Comparison of ENCODE assay signal across 7 mouse cellular contexts in genomic region chr2:154436458-154437190, GRCm38 (mm10). TPM values are rescaled to one million over a fixed set of nuclear protein-coding genes. Genes with fewer than 3 reads are reported as not detected.
A peak's percentile ranks its signal among the peaks of the same experiment; 100 is the strongest.
DNase-seq lines count a peak whose midpoint lies in the region; ATAC-seq and TF ChIP-seq lines count a peak whose summit lies in the region.

TSS of gene Cbfa2t2 (plus strand) at chr2:154436481.

- intact Hi-C loops in heart, postnatal 14 days (cut with DNase I), result no loop called here

- WGBS in lung, postnatal 0 days, result under 1% methylated on average over 44 of the region's 70 CpGs

- TF ChIP-seq EP300 in lung, postnatal 0 days (IDR thresholded peaks at IDR 0.05), result no peak

- TF ChIP-seq CTCF in lung, postnatal 0 days (IDR thresholded peaks at IDR 0.05), result no peak

- peak within 1 kb of the TSS; percentile 89 for H3K27ac ChIP-seq in ES-E14 (ENCODE audit: insufficient read depth, low read depth, low read length, poor library complexity, severe bottlenecking)
- peak within 1 kb of the TSS; percentile 92 for H3K27ac ChIP-seq in lung, postnatal 0 days (ENCODE audit: low read length)

- in situ Hi-C loops in ES-E14 (cut with MboI; ENCODE audit: low sequenced_read_pairs in 2 of 2, unreplicated experiment in 2 of 2), result no loop called here

- peak within 1 kb of the TSS; percentile 64 for H3K4me2 ChIP-seq in lung, postnatal 0 days (replicated peaks; ENCODE audit: low read depth, low read length)

- H3K4me3 ChIP-seq in ES-E14 (ENCODE audit: insufficient read depth in 1 of 2, low read depth in 1 of 2, low read length in 2 of 2, poor library complexity in 1 of 2, severe bottlenecking in 1 of 2), result peak within 1 kb of the TSS; percentile 99
- peak within 1 kb of the TSS; percentile 89 for H3K4me3 ChIP-seq in lung, postnatal 0 days (ENCODE audit: low read depth, low read length)

- no peaks in the 10 kb centered on the region for H3K36me3 ChIP-seq in ES-E14 (ENCODE audit: control insufficient read depth, insufficient read depth, low read length, poor library complexity, severe bottlenecking)
- H3K36me3 ChIP-seq in lung, postnatal 0 days (ENCODE audit: insufficient read depth, low read length), result no peaks in the 10 kb centered on the region

- no peak for DNase-seq in ES-E14 (ENCODE audit: low read depth, low spot score)
- peak; percentile 61 for DNase-seq in adrenal gland, adult 8-10 months
- peak; percentile 53 to 62 for DNase-seq in heart, postnatal 14 days
- peak; percentile 47 to 72 for DNase-seq in kidney, postnatal 36 days
- DNase-seq in lung, postnatal 0 days (ENCODE audit: low spot score), result peak; percentile 60
- peak; percentile 51 for DNase-seq in ovary, postnatal 10 days (ENCODE audit: low spot score)

- H3K9ac ChIP-seq in ES-E14 (ENCODE audit: insufficient read depth, low read depth, low read length, poor library complexity, severe bottlenecking), result peak within 1 kb of the TSS; percentile 97
- peak within 1 kb of the TSS; percentile 89 for H3K9ac ChIP-seq in lung, postnatal 0 days (replicated peaks; ENCODE audit: low read depth)

- H3K4me1 ChIP-seq in ES-E14 (ENCODE audit: control insufficient read depth in 2 of 2, insufficient read depth in 2 of 2, low read length in 2 of 2, poor library complexity in 1 of 2), result peaks cover 4 to 9% of the 10 kb centered on the region in 2 experiments
- no peaks in the 10 kb centered on the region; the same call in 1 of the 2 replicates for H3K4me1 ChIP-seq in lung, postnatal 0 days (ENCODE audit: insufficient read depth, low read depth, low read length)

- H3K9me3 ChIP-seq in ES-E14 (ENCODE audit: control insufficient read depth, insufficient read depth, low read depth, low read length), result no peaks in the 10 kb centered on the region
- H3K9me3 ChIP-seq in lung, postnatal 0 days (ENCODE audit: low read length), result no peaks in the 10 kb centered on the region

- peak; percentile 34 for ATAC-seq in erythroid progenitor cell, adult 5-6 weeks (replicated peaks; ENCODE audit: low FRiP score, poor library complexity, severe bottlenecking)
- ATAC-seq in lung, postnatal 0 days, result peak; percentile 60

- H3K27me3 ChIP-seq in lung, postnatal 0 days (replicated peaks; ENCODE audit: insufficient read depth, low read length), result no peaks in the 10 kb centered on the region

TF ChIP-seq in ES-E14, 5 proteins besides CTCF, POLR2A, EP300 and RAD21:
- TF ChIP-seq HCFC1 (IDR thresholded peaks at IDR 0.05; ENCODE audit: borderline replicate concordance, insufficient read depth, low read length) (no peak), MAFK (IDR thresholded peaks at IDR 0.05; ENCODE audit: insufficient read depth, low read depth, low read length) (no peak), CHD2 (IDR thresholded peaks at IDR 0.05; ENCODE audit: low read depth, low read length) (no peak), ZNF384 (IDR thresholded peaks at IDR 0.05; ENCODE audit: low read depth, low read length) (no peak), ZC3H11A (IDR thresholded peaks at IDR 0.05; ENCODE audit: borderline replicate concordance, low read depth, low read length) (no peak)

RNA-seq across cellular contexts. Expression of gene Cbfa2t2, which starts in this region (rescaled TPM):
- total RNA-seq in ES-E14 (2012; rRNA removed), result 37.6 and 56.4 TPM in 2 replicates
- 10 to 100 TPM; 34.0 to 55.4 (median 43.4) TPM for total RNA-seq in adrenal gland, adult 8-10 months (2022)
- 9.6 and 28.1 TPM in 2 replicates for total RNA-seq in erythroid progenitor cell, adult 5-6 weeks (2015; ENCODE audit: low replicate concordance)
- total RNA-seq in erythroid progenitor cell, adult 5-6 weeks (2017; ENCODE audit: low replicate concordance), result 6.5 and 14.1 TPM in 2 replicates
- 10 to 100 TPM; 21.4 to 21.7 TPM for total RNA-seq in heart, postnatal 14 days (2021)
- polyA plus RNA-seq in lung, postnatal 0 days (2015; fragmentation: Nextera tagmentation; extraction: Ambion mirVana), result 14.6 and 16.6 TPM in 2 replicates
